ENCODE assay signal across 12 mouse cellular contexts in the genomic region with DNA sequence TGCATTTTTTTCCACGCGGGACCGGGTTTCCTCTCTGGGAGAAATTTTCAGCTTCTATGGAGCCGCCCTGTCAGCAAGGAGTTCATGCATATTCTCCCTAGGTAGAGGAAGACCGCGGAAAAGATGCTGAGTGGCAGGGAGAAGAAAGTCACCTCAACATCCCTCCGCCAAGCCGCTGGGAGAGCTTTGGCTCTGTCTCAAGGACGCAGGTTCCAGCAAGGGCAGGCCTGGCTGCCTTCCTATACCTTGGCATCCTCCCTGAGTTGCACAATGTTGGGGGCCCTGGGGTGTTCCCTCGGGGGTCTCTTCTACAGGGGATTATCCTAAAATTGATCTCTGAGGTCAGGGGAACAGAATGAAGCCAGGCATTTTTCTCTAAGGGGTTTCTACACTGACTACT.
"Had no signal": no experiment of that assay in that cellular context is flagged by ENCODE, and none has a peak within 500 bp of the region (broad histone marks: within the 10 kb centered on the region; RNA-seq: fewer than 3 reads in every experiment).

No protein-coding gene starts in this region.

- DNase-seq: kidney, postnatal 14 days; left cerebral cortex, postnatal 4 days; lung, adult 18-20 months; right cerebral cortex, adult 18-20 months; right cerebral cortex, postnatal 25 days; thymus, postnatal 36 days had no signal

- H3K9ac ChIP-seq: kidney, embryonic 15.5 days; limb, embryonic 13.5 days; liver, embryonic 14.5 days; midbrain, embryonic 13.5 days; neural tube, embryonic 15.5 days had no signal

- ATAC-seq: midbrain, embryonic 13.5 days had no signal

- H3K27ac ChIP-seq: kidney, embryonic 15.5 days; limb, embryonic 13.5 days; liver, embryonic 14.5 days; midbrain, embryonic 13.5 days; neural tube, embryonic 15.5 days had no signal

- H3K4me3 ChIP-seq: kidney, embryonic 15.5 days; limb, embryonic 13.5 days; midbrain, embryonic 13.5 days; myocyte; neural tube, embryonic 15.5 days had no signal

- H3K4me1 ChIP-seq: kidney, embryonic 15.5 days; midbrain, embryonic 13.5 days; neural tube, embryonic 15.5 days had no signal

- H3K27me3 ChIP-seq: kidney, embryonic 15.5 days; limb, embryonic 13.5 days; midbrain, embryonic 13.5 days; neural tube, embryonic 15.5 days had no signal

- H3K9me3 ChIP-seq: kidney, embryonic 15.5 days; limb, embryonic 13.5 days; midbrain, embryonic 13.5 days; neural tube, embryonic 15.5 days had no signal

- H3K4me2 ChIP-seq: kidney, embryonic 15.5 days; limb, embryonic 13.5 days; midbrain, embryonic 13.5 days; neural tube, embryonic 15.5 days had no signal

- H3K36me3 ChIP-seq: kidney, embryonic 15.5 days; limb, embryonic 13.5 days; midbrain, embryonic 13.5 days; neural tube, embryonic 15.5 days had no signal
